Mouse (Mus musculus): ENCODE results near the gene Mad2l1bp.

Mad2l1bp gene

GRCm38 (mm10) chr17:46156680-46157079 lies 3.3 kb upstream of the Mad2l1bp start:
- no peak for DNase-seq (ENCODE audit: low read depth, low spot score)

- no peak for DNase-seq (ENCODE audit: low read depth, low spot score)
Observed at GRCm38 (mm10) chr17:46154336-46154735, 983 bp upstream of the Mad2l1bp start.

GRCm38 (mm10) chr17:46143578-46144423 lies 9.6 kb downstream of the Mad2l1bp start, which contains the start of gene Rsph9:
TSS of gene Rsph9 (minus strand) at chr17:46144216.
- DNase-seq (ENCODE audit: low read depth, low spot score) = peak; percentile 69

GRCm38 (mm10) chr17:46139872-46140271 lies 13.5 kb downstream of the Mad2l1bp start:
- DNase-seq (ENCODE audit: low read depth, low spot score) = no peak

- no peak for DNase-seq (ENCODE audit: low read depth, low spot score)
Observed at GRCm38 (mm10) chr17:46138563-46139236, 14.7 kb downstream of the Mad2l1bp start.

- DNase-seq (ENCODE audit: low read depth, low spot score) = no peak
Observed at GRCm38 (mm10) chr17:46132862-46133261, 20.5 kb downstream of the Mad2l1bp start.

GRCm38 (mm10) chr17:46132058-46132718 lies 21.2 kb downstream of the Mad2l1bp start:
- DNase-seq (ENCODE audit: low read depth, low spot score) = no peak

GRCm38 (mm10) chr17:46129741-46130498 lies 23.4 kb downstream of the Mad2l1bp start:
- DNase-seq (ENCODE audit: low read depth, low spot score) = no peak

GRCm38 (mm10) chr17:46127814-46128493 lies 25.4 kb downstream of the Mad2l1bp start:
- DNase-seq (ENCODE audit: low read depth, low spot score) = no peak

- no peak for DNase-seq (ENCODE audit: low read depth, low spot score)
Observed at GRCm38 (mm10) chr17:46126608-46127007, 26.7 kb downstream of the Mad2l1bp start.

- no peak for DNase-seq (ENCODE audit: low read depth, low spot score)
Observed at GRCm38 (mm10) chr17:46123953-46124700, 29.2 kb downstream of the Mad2l1bp start.

- DNase-seq (ENCODE audit: low read depth, low spot score) = no peak
Observed at GRCm38 (mm10) chr17:46123285-46123684, 30.1 kb downstream of the Mad2l1bp start.

GRCm38 (mm10) chr17:46122791-46123190 lies 30.6 kb downstream of the Mad2l1bp start:
- no peak for DNase-seq (ENCODE audit: low read depth, low spot score)

- DNase-seq (ENCODE audit: low read depth, low spot score) = no peak
Observed at GRCm38 (mm10) chr17:46119641-46120040, 33.7 kb downstream of the Mad2l1bp start.

GRCm38 (mm10) chr17:46118423-46118850 lies 34.9 kb downstream of the Mad2l1bp start:
- no peak for DNase-seq (ENCODE audit: low read depth, low spot score)

- DNase-seq (ENCODE audit: low read depth, low spot score) = no peak
Observed at GRCm38 (mm10) chr17:46117623-46118422, 35.5 kb downstream of the Mad2l1bp start.

- DNase-seq (ENCODE audit: low read depth, low spot score) = no peak
Observed at GRCm38 (mm10) chr17:46116881-46117280, 36.5 kb downstream of the Mad2l1bp start.

- no peak for DNase-seq (ENCODE audit: low read depth, low spot score)
Observed at GRCm38 (mm10) chr17:46116138-46116537, 37.2 kb downstream of the Mad2l1bp start.

- no peak for DNase-seq (ENCODE audit: low read depth, low spot score)
Observed at GRCm38 (mm10) chr17:46115489-46115888, 37.9 kb downstream of the Mad2l1bp start.
